Mouse (Mus musculus) limb, embryonic 12.5 days (tissue): ENCODE results near the gene Jsrp1. TPM values are rescaled to one million over a fixed set of nuclear protein-coding genes. Genes with fewer than 3 reads are reported as not detected.

ENCODE experiments used
- ATAC-seq: fragments of 200-750 bp; cut with Nextera tagmentation; 2 replicates; pipeline ENCODE4 v1.8.0; 2017; ENCODE audit warnings: low read depth, moderate TSS enrichment; ENCODE audit not compliant: insufficient number of reproducible peaks, insufficient read depth, low FRiP score, low TSS enrichment
- H3K27ac ChIP-seq: fragments of 300-500 bp; sonication (generic); 2 replicates; pipeline ENCODE4 v1.5.1; 2016; ENCODE audit warnings: mild to moderate bottlenecking, moderate library complexity
- H3K27me3 ChIP-seq: fragments of 300-500 bp; sonication (generic); 2 replicates; pipeline ENCODE4 v1.6.1; 2016; ENCODE audit warnings: mild to moderate bottlenecking, moderate library complexity
- H3K36me3 ChIP-seq: fragments of 300-500 bp; sonication (generic); 2 replicates; pipeline ENCODE4 v1.6.1; 2016; ENCODE audit warnings: mild to moderate bottlenecking, moderate library complexity
- H3K4me1 ChIP-seq: fragments of 300-500 bp; sonication (generic); replicated peaks from 2 replicates; pipeline ENCODE4 v1.6.1; 2016
- H3K4me2 ChIP-seq: fragments of 300-500 bp; sonication (generic); 2 replicates; pipeline ENCODE4 v1.6.1; 2016; ENCODE audit warnings: mild to moderate bottlenecking, moderate library complexity
- H3K4me3 ChIP-seq: fragments of 300-500 bp; sonication (generic); replicated peaks from 2 replicates; pipeline ENCODE4 v1.5.1; 2016; ENCODE audit warnings: mild to moderate bottlenecking
- H3K9ac ChIP-seq: fragments of 300-500 bp; sonication (generic); replicated peaks from 2 replicates; pipeline ENCODE4 v1.6.1; 2016; ENCODE audit warnings: mild to moderate bottlenecking, moderate library complexity
- H3K9me3 ChIP-seq: fragments of 300-500 bp; sonication (generic); 2 replicates; pipeline ENCODE4 v1.6.1; 2016; ENCODE audit warnings: mild to moderate bottlenecking, moderate library complexity
- WGBS: fragments of 180-500 bp; shearing (Covaris S2); methylation state at CpG from one replicate; pipeline ENCODE4 v1.1.7; 2016; 5-methylcytosine and 5-hydroxymethylcytosine counted together
- polyA plus RNA-seq: library from polyadenylated mRNA; unstranded; fragments of >200 nt; fragmentation: Nextera tagmentation; extraction: Ambion mirVana; gene quantifications from 2 replicates; pipeline ENCODE4 v1.2.1, GENCODE M21; 2016

The Jsrp1 gene
- polyA plus RNA-seq, 1 experiment from 2014 or later, result 1.7 TPM

GRCm38 (mm10) chr10:80808985-80809632 lies 4.2 kb downstream of the Jsrp1 start:
- Histone ChIP-seq H3K27ac (no peak overlapping the region), H3K27me3 (peaks cover 65% of the 10 kb centered on the region), H3K36me3 (peaks cover 17% of the 10 kb centered on the region), H3K9me3 (no peaks in the 10 kb centered on the region), H3K4me3 (peak overlapping the region; percentile 24), H3K9ac (peak overlapping the region; percentile 24; the same call in 1 of the 2 replicates), H3K4me1 (peaks cover 43% of the 10 kb centered on the region), H3K4me2 (peak overlapping the region; percentile 97)
- no peak for ATAC-seq
- 8% methylated on average over 18 of the region's 18 CpGs for WGBS

GRCm38 (mm10) chr10:80808099-80808984 lies 5.0 kb downstream of the Jsrp1 start:
- no peak for ATAC-seq
- H3K36me3 ChIP-seq, result peaks cover 24% of the 10 kb centered on the region
- no peak overlapping the region for H3K27ac ChIP-seq
- no peaks in the 10 kb centered on the region for H3K9me3 ChIP-seq
- peak overlapping the region; percentile 97 for H3K4me2 ChIP-seq
- peaks cover 65% of the 10 kb centered on the region for H3K27me3 ChIP-seq
- peak overlapping the region; percentile 24 for H3K4me3 ChIP-seq
- H3K4me1 ChIP-seq, result peaks cover 43% of the 10 kb centered on the region
- H3K9ac ChIP-seq, result peak overlapping the region; percentile 24; the same call in 1 of the 2 replicates
- WGBS, result 19% methylated on average over 40 of the region's 40 CpGs

- Histone ChIP-seq H3K4me2 (peak overlapping the region; percentile 97), H3K4me3 (peak overlapping the region; percentile 52), H3K36me3 (peaks cover 36% of the 10 kb centered on the region), H3K9ac (peak overlapping the region; percentile 69), H3K9me3 (no peaks in the 10 kb centered on the region), H3K27me3 (peaks cover 59% of the 10 kb centered on the region), H3K4me1 (peaks cover 43% of the 10 kb centered on the region), H3K27ac (peak overlapping the region; percentile 66)
- ATAC-seq, result peak; percentile 48; the same call in 1 of the 2 replicates
- under 1% methylated on average over 58 of the region's 58 CpGs for WGBS
These were observed 6.2 kb downstream of the Jsrp1 start for GRCm38 (mm10) chr10:80807057-80807627.

GRCm38 (mm10) chr10:80806341-80807056 lies 6.8 kb downstream of the Jsrp1 start:
- Histone ChIP-seq H3K9me3 (no peaks in the 10 kb centered on the region), H3K36me3 (peaks cover 43% of the 10 kb centered on the region), H3K4me3 (peak overlapping the region; percentile 52), H3K27me3 (peaks cover 55% of the 10 kb centered on the region), H3K27ac (peak overlapping the region; percentile 66), H3K4me2 (peak overlapping the region; percentile 97), H3K9ac (peak overlapping the region; percentile 69), H3K4me1 (peaks cover 43% of the 10 kb centered on the region)
- WGBS, result 40% methylated on average over 34 of the region's 34 CpGs
- ATAC-seq, result no peak

- WGBS, result 16% methylated on average over 3 of the region's 3 CpGs
- H3K27ac ChIP-seq, result no peak overlapping the region
These were observed 7.4 kb downstream of the Jsrp1 start for GRCm38 (mm10) chr10:80805925-80806324.

GRCm38 (mm10) chr10:80805322-80805721 lies 8.0 kb downstream of the Jsrp1 start:
- H3K4me2 ChIP-seq, result no peak overlapping the region
- peaks cover 43% of the 10 kb centered on the region for H3K27me3 ChIP-seq
- H3K4me3 ChIP-seq, result no peak overlapping the region
- H3K4me1 ChIP-seq, result peaks cover 44% of the 10 kb centered on the region
- ATAC-seq, result no peak
- 79% methylated on average over 5 of the region's 5 CpGs for WGBS
- no peak overlapping the region for H3K27ac ChIP-seq
- H3K36me3 ChIP-seq, result peaks cover 55% of the 10 kb centered on the region
- no peaks in the 10 kb centered on the region for H3K9me3 ChIP-seq
- no peak overlapping the region for H3K9ac ChIP-seq

More at GRCm38 (mm10) chr10:80805925-80806324, 7.4 kb downstream of the Jsrp1 start:
- H3K4me1 ChIP-seq, result peaks cover 43% of the 10 kb centered on the region
- peaks cover 49% of the 10 kb centered on the region for H3K27me3 ChIP-seq
- H3K4me2 ChIP-seq, result peak overlapping the region; percentile 97; the same call in 1 of the 2 replicates
- peaks cover 49% of the 10 kb centered on the region for H3K36me3 ChIP-seq
- no peak overlapping the region for H3K9ac ChIP-seq
- H3K9me3 ChIP-seq, result no peaks in the 10 kb centered on the region
- peak overlapping the region; percentile 3; the same call in 1 of the 2 replicates for H3K4me3 ChIP-seq
- ATAC-seq, result peak; percentile 0; the same call in 1 of the 2 replicates

GRCm38 (mm10) chr10:80804916-80805315 lies 8.4 kb downstream of the Jsrp1 start, which contains the start of gene Amh:
TSS of gene Amh (plus strand) at chr10:80805243.
- Histone ChIP-seq H3K27me3 (peaks cover 39% of the 10 kb centered on the region), H3K4me2 (peak within 1 kb of the TSS; percentile 97; the same call in 1 of the 2 replicates), H3K36me3 (peaks cover 59% of the 10 kb centered on the region), H3K27ac (no peak within 1 kb of the TSS), H3K4me3 (peak within 1 kb of the TSS; percentile 3; the same call in 1 of the 2 replicates), H3K9me3 (no peaks in the 10 kb centered on the region), H3K9ac (no peak within 1 kb of the TSS; the same call in 1 of the 2 replicates), H3K4me1 (peaks cover 44% of the 10 kb centered on the region)
- ATAC-seq, result no peak
- WGBS, result 59% methylated on average over 6 of the region's 6 CpGs

- 92% methylated on average over 2 of the region's 2 CpGs for WGBS
- no peak for ATAC-seq
- H3K27me3 ChIP-seq, result peaks cover 34% of the 10 kb centered on the region
- H3K9me3 ChIP-seq, result no peaks in the 10 kb centered on the region
- H3K27ac ChIP-seq, result no peak overlapping the region
- H3K9ac ChIP-seq, result no peak overlapping the region
- no peak overlapping the region for H3K4me2 ChIP-seq
- H3K4me1 ChIP-seq, result peaks cover 50% of the 10 kb centered on the region
- peaks cover 59% of the 10 kb centered on the region for H3K36me3 ChIP-seq
- H3K4me3 ChIP-seq, result no peak overlapping the region
These were observed 9.0 kb downstream of the Jsrp1 start for GRCm38 (mm10) chr10:80804340-80804739.

GRCm38 (mm10) chr10:80802996-80803395 lies 10.3 kb downstream of the Jsrp1 start:
- H3K4me3 ChIP-seq, result no peak overlapping the region
- peaks cover 59% of the 10 kb centered on the region for H3K36me3 ChIP-seq
- no peaks in the 10 kb centered on the region for H3K9me3 ChIP-seq
- no peak overlapping the region; the same call in 1 of the 2 replicates for H3K9ac ChIP-seq
- H3K4me1 ChIP-seq, result peaks cover 36% of the 10 kb centered on the region
- H3K27ac ChIP-seq, result no peak overlapping the region
- ATAC-seq, result no peak
- 89% methylated on average over 3 of the region's 3 CpGs for WGBS
- no peak overlapping the region for H3K4me2 ChIP-seq
- H3K27me3 ChIP-seq, result peaks cover 20% of the 10 kb centered on the region

GRCm38 (mm10) chr10:80802204-80802912 lies 10.9 kb downstream of the Jsrp1 start:
- H3K27me3 ChIP-seq, result peaks cover 14% of the 10 kb centered on the region
- no peak overlapping the region for H3K4me3 ChIP-seq
- H3K4me1 ChIP-seq, result peaks cover 30% of the 10 kb centered on the region
- H3K27ac ChIP-seq, result no peak overlapping the region
- ATAC-seq, result no peak
- WGBS, result 93% methylated on average over 10 of the region's 10 CpGs
- no peak overlapping the region for H3K4me2 ChIP-seq
- H3K9me3 ChIP-seq, result no peaks in the 10 kb centered on the region
- peaks cover 59% of the 10 kb centered on the region for H3K36me3 ChIP-seq
- H3K9ac ChIP-seq, result no peak overlapping the region
